In the genomic region with DNA sequence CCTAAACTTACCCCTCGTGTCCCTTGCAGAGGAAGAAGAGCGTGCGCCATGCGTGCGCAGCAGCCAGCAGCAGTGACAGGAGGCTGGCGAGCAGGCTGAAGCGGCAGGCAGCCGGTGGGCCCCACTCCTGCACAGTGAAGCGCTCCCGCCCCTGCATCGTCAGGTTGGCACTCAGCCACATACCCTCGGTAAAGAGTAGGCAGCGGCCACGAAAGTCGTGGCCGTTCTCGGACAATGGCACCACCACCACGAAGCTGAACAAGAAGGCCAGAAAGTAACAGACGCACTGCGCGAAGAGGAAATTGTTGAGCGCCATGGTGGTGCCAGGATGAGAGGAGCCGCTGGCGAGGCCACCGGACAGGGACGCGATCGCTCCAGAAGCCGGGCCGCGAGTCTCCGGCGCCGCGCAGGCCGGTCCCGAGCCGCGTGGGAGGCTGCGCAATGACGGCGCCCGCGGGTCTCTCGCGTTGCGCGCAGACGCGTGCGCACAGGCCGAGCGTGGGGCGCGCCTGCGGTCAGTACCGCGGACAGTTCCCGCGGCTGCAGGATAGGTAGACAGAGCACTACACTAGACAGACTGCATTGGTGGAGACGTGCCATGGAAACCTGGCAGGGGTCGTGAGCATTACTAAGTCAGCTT, we compare ENCODE assay signal across 7 mouse cellular contexts. TPM values are rescaled to one million over a fixed set of nuclear protein-coding genes. Genes with fewer than 3 reads are reported as not detected.
DNase-seq lines count a peak whose midpoint lies in the region; ATAC-seq and TF ChIP-seq lines count a peak whose summit lies in the region.

No protein-coding gene starts in this region.

- no peak overlapping the region for H3K4me2 ChIP-seq in myocyte (ENCODE audit: low read depth)

- peak overlapping the region; percentile 64 for H3K4me3 ChIP-seq in megakaryocyte, embryonic 14.5 days (replicated peaks)
- H3K4me3 ChIP-seq in myocyte, result no peak overlapping the region

- no peaks in the 10 kb centered on the region for H3K36me3 ChIP-seq in megakaryocyte, embryonic 14.5 days (replicated peaks; ENCODE audit: low read length)
- no peaks in the 10 kb centered on the region for H3K36me3 ChIP-seq in myocyte (ENCODE audit: control insufficient read depth, insufficient read depth)

- ATAC-seq in megakaryocyte, adult 5-6 weeks (ENCODE audit: poor library complexity, severe bottlenecking), result no peak

- H3K79me2 ChIP-seq in myocyte (ENCODE audit: control insufficient read depth, insufficient read depth), result no peaks in the 10 kb centered on the region

- no peak overlapping the region for H3ac ChIP-seq in myocyte (ENCODE audit: control insufficient read depth, insufficient read length)

- H3K4me1 ChIP-seq in megakaryocyte, embryonic 14.5 days, result peaks cover 26% of the 10 kb centered on the region

- no peaks in the 10 kb centered on the region for H3K9me3 ChIP-seq in megakaryocyte, embryonic 14.5 days

- TF ChIP-seq POLR2A in myocyte (IDR thresholded peaks at IDR 0.05; ENCODE audit: insufficient read length, low read depth), result no peak

- DNase-seq in embryo, embryonic 11 days, result peak; percentile 81
- peak; percentile 72 for DNase-seq in heart, postnatal 4 days
- DNase-seq in left cerebral cortex, adult 8-10 months (ENCODE audit: low spot score in 2 of 2), result peak; percentile 53 to 63
- DNase-seq in thymus, postnatal 4 days, result peak; percentile 63

- peaks cover 76% of the 10 kb centered on the region for H3K27me3 ChIP-seq in megakaryocyte, embryonic 14.5 days (replicated peaks)
- H3K27me3 ChIP-seq in myocyte (ENCODE audit: control insufficient read depth, insufficient read depth, insufficient read length), result no peaks in the 10 kb centered on the region

TF ChIP-seq in myocyte, 11 proteins besides CTCF, POLR2A, EP300 and RAD21:
- TF ChIP-seq POLR2AphosphoS2 (IDR thresholded peaks at IDR 0.05; ENCODE audit: insufficient read length, low read depth) (no peak), E2F4 (IDR thresholded peaks at IDR 0.05; ENCODE audit: insufficient read depth) (no peak), REST (IDR thresholded peaks at IDR 0.05; ENCODE audit: insufficient read depth, insufficient read length) (peak; percentile 76), SRF (IDR thresholded peaks at IDR 0.05; ENCODE audit: control insufficient read depth, insufficient read length, low read depth) (no peak)
TF ChIP-seq in myocyte: peak in this region for 1.

RNA-seq across cellular contexts. Expression of gene Tmem179, which starts 5.7 kb away (rescaled TPM):
- not detected in 2 replicates for polyA plus RNA-seq in megakaryocyte, embryonic 14.5 days (2012; ENCODE audit: insufficient read depth, low replicate concordance)
- total RNA-seq in megakaryocyte, adult 5-6 weeks (2015), result not detected in 2 replicates
- total RNA-seq in megakaryocyte, adult 5-6 weeks (2017), result not detected in 2 replicates
- under 1 TPM; 0.11 to 0.12 TPM for total RNA-seq in heart, postnatal 4 days (2021)
- 100 to 1,000 TPM; 115 to 127 (median 124) TPM for total RNA-seq in left cerebral cortex, adult 8-10 months (2022)
- polyA plus RNA-seq in myocyte (2012; fragmentation: generic; extraction: Trizol), result 0.01 TPM

RNA-seq across cellular contexts. Expression of gene A530016L24Rik, which starts 21.6 kb away (rescaled TPM):
- polyA plus RNA-seq in megakaryocyte, embryonic 14.5 days (2012; ENCODE audit: insufficient read depth, low replicate concordance), result 0.15 TPM in 1 of 2 replicates, not detected in the other
- not detected in 2 replicates for total RNA-seq in megakaryocyte, adult 5-6 weeks (2015)
- total RNA-seq in megakaryocyte, adult 5-6 weeks (2017), result not detected in 2 replicates
- total RNA-seq in heart, postnatal 4 days (2021), result 10 to 100 TPM; 25.6 to 26.5 TPM
- total RNA-seq in left cerebral cortex, adult 8-10 months (2022), result under 1 TPM; 0.20 to 0.37 (median 0.34) TPM
- 0.05 TPM for polyA plus RNA-seq in myocyte (2012; fragmentation: generic; extraction: Trizol)

Comparison
In these comparisons a context has a peak if more than half of its experiments do, and no peak if none do; other contexts are left out.
1. RNA of gene Tmem179, which starts 5.7 kb away (total RNA-seq): 115 to 127 TPM in left cerebral cortex, adult 8-10 months; 0.11 to 0.12 TPM in heart, postnatal 4 days and not detected in megakaryocyte, adult 5-6 weeks; every median in the first group is over 100 times any median in the second.
2. RNA of gene A530016L24Rik, which starts 21.6 kb away (total RNA-seq): 25.6 to 26.5 TPM in heart, postnatal 4 days; 0.20 to 0.37 TPM in left cerebral cortex, adult 8-10 months and not detected in megakaryocyte, adult 5-6 weeks; every median in the first group is over 10 times any median in the second.
3. Peak in every context shown above with its lines, with median percentiles within 50 percentile points of each other: DNase-seq.